Mouse (Mus musculus) brain, embryonic 18.5 days (tissue): ENCODE results near the gene Fam136a.
"Not testable (repeated sequence)": the region's sequence is repeated elsewhere in the genome, so short reads cannot be mapped to it uniquely, and the experiment has no call there.

Experiments used
- DNase-seq: peaks from one replicate; pipeline ENCODE4 v3.0.0-alpha.2; 2012; ENCODE audit warnings: low read depth, low spot score

The Fam136a gene

DNA sequence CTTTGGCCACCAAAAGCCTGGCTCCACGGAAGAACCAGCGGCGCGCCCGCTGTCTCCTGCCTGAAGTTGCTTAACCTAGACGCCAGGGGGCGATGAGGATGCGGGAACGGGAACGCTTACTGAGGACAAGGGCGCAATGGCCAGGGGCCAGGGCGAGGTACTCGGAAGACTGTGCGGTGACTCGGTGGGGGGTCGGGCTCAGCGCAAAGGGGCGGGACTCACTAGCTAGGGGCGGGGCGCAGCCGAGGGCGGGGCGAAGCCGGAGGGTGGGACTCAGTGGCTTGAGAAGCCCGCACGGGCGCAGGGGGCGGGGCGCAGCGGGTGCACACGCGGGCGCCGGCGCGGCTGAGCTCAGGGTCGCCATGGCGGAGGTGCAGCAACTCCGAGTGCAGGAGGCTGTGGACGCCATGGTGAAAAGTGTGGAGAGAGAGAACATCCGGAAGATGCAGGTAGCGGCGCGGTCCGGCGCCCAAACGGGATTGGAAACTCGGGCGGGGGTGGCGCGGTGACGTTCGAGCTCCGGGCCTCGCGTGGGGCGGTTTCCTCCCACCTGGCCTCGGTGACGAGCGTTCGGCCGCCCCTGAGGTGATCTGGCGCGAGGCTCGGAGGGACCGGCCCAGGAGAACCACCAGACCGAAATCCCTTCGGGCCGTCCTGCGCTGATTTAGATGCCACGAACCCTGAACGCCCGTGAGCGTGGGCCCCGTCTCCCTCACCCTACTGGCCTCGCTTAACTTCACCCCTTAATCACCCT, at the start of gene Fam136a:
TSS of gene Fam136a (plus strand) at position 276 of the 754 bp plus-strand sequence.
- DNase-seq, result peak; percentile 93

GRCm38 (mm10) chr6:86317066-86317465, 48.4 kb upstream of the Fam136a start:
- no peak for DNase-seq

DNA sequence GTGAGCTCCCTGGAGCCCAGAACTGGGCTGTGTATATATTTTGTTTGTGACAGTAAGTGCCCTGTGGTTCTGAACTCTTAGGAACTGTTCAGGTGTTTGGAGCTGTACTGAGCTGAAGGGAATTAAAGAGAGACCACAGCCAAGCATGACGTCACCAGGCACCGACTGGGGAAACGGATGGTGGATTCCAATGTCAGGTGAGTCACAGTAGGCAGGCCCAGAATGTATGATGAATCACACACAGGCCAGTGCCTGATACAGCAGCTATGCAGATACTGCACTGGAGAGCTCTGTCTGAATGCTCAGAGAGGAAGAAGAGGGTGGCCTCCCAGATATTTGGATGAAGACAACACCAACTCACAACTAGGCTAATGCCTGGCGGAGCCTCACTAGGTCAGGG, 46.6 kb upstream of the Fam136a start:
- DNase-seq, result no peak

GRCm38 (mm10) chr6:86322031-86322563, 43.3 kb upstream of the Fam136a start:
- DNase-seq, result no peak

- no peak for DNase-seq
Observed at GRCm38 (mm10) chr6:86322991-86323390, 42.5 kb upstream of the Fam136a start.

GRCm38 (mm10) chr6:86324400-86324799, 41.0 kb upstream of the Fam136a start:
- DNase-seq, result no peak

DNA sequence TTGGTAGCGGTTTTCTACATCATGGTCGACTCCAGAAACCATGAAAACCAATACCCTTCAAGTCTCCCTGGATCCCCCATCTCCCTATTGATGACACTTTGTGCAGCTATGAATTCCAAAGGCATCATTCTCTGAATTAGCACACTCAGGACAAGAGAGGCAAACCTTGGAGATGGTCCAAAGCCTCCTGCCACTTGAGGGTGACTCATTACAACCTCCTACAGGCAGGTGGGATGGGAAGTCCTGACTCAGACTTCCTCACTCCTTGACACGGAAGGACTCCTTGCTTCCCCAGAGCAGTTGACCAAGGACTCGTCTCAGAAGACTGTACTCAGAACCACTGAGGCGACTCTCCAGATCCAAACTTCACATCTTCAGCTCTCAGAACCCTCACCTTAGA, 39.8 kb upstream of the Fam136a start:
- no peak for DNase-seq

DNA sequence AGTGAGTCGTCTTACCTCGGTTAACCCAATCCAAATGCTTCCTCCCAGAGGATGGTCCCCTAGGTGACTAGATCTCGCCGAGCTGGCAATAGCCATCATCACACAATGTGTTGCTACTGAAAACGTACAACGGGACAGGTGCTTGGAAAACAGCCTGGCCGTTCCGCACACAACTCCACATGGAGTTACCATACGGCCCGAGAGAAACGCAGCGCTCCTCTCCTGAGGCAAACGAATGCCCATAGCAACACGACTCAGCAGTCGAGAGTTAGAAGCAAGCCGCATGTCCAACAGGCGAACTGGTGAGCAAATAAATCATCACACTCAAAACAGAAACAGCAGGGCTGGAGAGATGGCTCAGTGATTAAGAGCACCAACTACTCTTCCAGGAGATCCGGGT, 38.6 kb upstream of the Fam136a start:
- DNase-seq, result no peak

DNA sequence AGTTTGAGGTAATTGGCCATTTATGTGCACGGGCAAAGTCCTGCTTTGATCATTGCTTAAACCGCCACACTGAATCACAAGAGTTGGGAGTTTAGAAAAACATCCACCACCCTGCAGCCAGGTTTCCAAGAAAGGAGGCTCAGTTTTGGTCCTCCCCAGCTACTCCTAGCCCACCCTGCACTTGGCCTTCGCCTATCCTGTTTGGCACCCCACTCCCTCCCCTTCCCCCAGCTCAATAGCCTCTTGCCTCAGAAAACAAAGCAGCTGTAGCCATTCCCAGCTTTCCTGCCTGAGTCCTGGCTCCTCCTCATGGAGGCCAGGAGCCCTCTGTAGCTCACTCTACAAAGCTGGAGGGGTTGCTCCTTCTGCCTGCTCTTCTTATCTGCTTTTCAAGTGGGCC, 37.1 kb upstream of the Fam136a start:
- no peak for DNase-seq

DNA sequence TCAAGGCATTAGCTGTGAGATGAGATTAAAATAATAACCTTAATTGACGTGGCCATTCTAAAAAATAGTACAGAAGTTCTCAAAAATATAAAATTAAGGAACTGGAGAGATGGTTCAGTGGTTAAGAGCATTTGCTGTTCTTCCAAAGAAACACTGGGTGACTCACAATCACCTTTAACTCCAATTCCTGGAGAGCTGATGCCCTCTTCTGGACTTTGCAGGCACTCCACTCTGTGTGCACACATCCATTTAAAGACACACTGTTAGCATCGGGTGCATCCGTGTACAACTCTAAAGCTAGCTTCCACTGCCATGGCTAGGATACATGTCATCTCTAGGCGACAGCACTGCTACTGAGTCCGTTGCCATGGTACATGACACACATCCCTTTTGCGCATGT, 35.5 kb upstream of the Fam136a start:
- no peak for DNase-seq

DNA sequence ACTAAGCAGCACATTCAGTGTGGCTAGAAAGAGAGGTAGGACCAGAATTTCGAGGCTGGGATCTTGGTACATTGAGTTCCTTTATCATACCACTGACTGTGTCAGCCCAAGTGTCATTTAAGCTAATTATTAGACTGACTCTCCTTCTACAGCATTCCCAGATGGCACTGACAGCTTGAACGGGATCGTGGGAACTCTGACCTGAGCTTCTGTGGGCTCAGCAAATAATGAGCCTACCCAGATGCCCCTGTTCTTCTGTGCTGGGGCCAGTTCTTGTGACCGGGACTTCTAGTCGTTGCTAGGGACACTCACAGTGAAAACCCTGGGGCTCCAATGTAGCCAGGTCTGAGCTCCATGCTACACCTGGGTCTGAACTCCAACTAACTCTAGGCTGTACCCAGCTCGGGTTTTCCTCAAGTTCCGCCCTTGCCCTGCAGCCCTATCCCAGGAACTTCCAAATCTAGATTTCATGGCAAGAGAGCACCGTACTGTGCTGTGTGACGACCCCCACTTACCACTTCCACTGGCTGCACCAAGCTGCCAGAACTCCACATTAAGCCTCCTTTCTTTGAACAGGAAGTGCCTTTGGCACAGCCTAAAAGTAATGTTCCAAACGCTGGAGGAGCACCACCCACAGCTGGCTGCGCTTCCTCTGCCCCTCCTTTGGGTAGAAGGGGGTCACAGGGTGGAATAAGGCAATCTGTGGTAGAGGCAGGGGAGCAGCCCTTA, 30.2 kb upstream of the Fam136a start:
- no peak for DNase-seq

GRCm38 (mm10) chr6:86335860-86336259, 29.6 kb upstream of the Fam136a start:
- DNase-seq, result no peak

GRCm38 (mm10) chr6:86336340-86336739, 29.1 kb upstream of the Fam136a start:
- not testable (repeated sequence) for DNase-seq

DNA sequence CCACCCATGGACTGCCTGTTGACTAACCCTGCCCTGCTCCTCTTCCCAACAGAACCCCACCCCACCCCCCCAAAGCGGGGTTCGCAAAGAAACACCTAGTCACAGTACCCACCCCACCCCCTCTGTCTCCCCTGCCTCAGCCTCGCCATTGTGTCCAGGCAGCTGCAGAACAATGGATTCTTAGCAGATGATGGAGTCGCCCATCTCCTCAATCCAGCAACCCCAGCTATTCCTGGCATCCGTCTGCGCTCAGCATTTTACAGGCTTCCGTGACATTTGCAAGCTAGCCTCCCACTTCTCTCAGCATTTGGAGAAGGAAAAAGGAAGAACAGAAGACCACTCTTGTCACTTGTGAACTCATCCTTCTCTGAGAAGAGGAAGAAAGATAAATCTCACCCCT, 21.8 kb upstream of the Fam136a start:
- DNase-seq, result no peak

- no peak for DNase-seq
Observed at GRCm38 (mm10) chr6:86346063-86346462, 19.4 kb upstream of the Fam136a start.

DNA sequence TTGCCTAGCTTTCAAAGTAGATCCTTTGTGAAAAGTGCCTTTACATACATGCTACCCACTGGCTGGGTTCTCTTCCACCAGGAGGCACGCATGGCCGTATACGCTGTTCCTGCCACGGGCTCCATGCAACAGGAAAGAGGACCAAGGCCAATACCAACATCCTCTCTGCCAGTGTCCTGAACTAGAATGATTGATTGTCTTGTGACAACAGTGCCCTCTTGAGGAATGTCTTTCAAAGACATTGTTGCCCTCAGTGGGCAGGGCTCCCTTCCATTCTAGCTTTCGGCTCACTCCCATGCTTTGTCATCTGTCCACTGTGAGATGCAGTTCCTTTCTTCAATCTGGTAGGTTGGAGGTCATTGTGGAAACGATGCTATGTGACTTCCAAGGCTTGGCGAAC, 16.2 kb upstream of the Fam136a start:
- no peak for DNase-seq

- no peak for DNase-seq
Observed at GRCm38 (mm10) chr6:86354948-86355347, 10.5 kb upstream of the Fam136a start.

DNA sequence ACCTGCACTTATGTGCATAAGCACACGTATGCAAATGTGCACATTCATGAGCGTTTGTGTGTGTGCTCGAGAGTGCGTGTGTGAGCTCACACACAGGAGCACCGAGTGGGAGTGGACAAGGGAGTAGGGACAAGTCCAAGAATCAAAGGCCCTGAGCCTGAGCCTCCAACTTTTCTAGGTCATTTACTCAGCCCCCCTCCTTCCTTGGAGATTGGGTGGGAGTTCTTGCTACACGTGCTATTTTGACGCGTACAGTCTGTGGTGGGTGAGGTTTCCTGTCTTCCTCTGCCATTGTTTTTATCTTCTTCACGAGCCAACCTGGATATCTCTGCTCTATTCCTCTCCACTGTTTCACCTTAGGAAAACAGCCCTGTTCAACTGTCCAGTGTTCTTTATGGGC, 8.5 kb upstream of the Fam136a start:
- DNase-seq, result no peak

GRCm38 (mm10) chr6:86360691-86361090, 4.8 kb upstream of the Fam136a start:
- no peak for DNase-seq

GRCm38 (mm10) chr6:86361373-86361772, 4.1 kb upstream of the Fam136a start:
- DNase-seq, result no peak

DNA sequence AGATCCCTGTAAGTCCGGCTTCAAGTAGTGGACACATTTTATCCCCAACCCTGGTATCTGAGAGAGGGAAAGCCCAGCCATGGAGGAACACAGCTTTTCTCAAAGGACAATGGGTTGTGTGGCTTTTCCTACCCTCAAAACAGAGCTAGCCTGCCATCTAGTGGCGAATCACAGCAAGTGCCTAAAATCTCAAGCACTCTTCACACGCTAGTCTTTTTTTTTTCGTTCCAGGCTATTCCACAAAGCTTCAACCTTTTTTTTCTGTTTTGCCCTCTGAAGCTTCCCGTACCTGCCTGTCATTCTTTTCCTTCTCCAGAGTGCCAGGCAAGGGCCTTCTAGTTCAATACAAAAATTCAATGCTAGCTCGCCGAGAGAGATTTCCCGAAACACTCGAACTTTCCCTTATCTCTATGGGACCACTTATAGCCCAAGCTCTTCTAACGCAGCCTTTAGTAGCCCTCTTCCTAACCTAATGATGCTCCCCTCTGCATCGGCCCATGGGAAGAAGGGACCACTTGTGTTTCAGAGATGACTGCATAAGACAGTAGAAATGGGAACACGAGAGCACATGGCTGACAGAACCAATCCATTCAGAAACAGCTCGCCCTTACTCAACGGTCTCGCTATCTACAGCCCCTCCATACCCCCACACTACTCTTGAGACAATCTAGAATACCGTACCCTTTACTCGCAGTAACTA, 854 bp upstream of the Fam136a start:
- peak; percentile 78 for DNase-seq

DNA sequence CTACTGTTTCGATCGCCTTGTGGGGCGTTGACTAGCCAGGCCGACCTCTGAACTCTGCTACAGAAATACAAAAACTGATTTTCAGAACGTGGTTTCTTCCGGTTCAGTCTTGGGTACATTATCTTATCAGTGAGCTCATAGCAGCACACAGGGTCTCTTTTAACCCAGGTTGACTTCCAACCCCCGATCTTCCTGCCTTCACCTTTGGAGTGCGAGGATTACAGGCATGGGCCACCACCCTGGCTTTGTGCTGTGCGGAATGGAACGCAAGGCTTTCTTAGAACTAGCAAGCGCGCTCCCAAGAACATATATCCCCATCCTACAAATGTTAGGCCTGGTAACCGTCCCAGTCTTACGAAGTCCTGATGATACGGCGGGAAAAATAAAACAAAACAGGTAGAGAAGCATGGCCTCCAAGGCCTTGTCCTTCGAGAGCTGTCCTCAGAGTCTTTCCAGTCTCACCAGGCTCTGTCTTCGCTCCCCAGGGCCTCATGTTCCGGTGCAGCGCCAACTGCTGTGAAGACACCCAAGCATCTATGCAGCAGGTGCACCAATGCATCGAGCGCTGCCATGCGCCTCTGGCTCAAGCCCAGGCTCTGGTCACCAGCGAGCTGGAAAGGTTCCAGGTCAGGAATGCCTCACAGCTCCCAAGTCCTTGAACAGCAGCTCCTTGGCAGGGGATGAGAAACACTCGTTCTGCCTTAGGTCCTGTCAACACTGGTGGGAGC, 843 bp downstream of the Fam136a start:
- DNase-seq, result no peak
